Mouse (Mus musculus) MEL (cell line): ENCODE measurements around the gene Plcg1. TPM values are rescaled to one million over a fixed set of nuclear protein-coding genes. Genes with fewer than 3 reads are reported as not detected.

Experiments
- DNase-seq: peaks from one replicate; pipeline ENCODE4 v3.0.0; 2011; ENCODE audit warnings: low read depth, low spot score
- H3K27ac ChIP-seq: 2 replicates; pipeline ENCODE4 v1.5.1; 2012; ENCODE audit warnings: low read depth, mild to moderate bottlenecking, control low read depth, low read length, moderate library complexity; ENCODE audit not compliant: control insufficient read depth
- H3K27me3 ChIP-seq, 2 experiments: fragments of 150-350 bp in 1 of 2; sonication (generic) in 1 of 2; 2 replicates each; pipeline ENCODE4 v1.6.1; 2012; ENCODE audit warnings: low read length in 2 of 2, mild to moderate bottlenecking in 2 of 2, improper control_type of control experiment in 1 of 2, moderate library complexity in 1 of 2; ENCODE audit not compliant: insufficient read depth in 2 of 2, control insufficient read depth in 1 of 2
- H3K36me3 ChIP-seq, 2 experiments: 2 replicates each; pipeline ENCODE4 v1.6.1; 2012 to 2014; ENCODE audit warnings: low read length in 2 of 2, improper control_type of control experiment in 1 of 2, inconsistent platforms in 1 of 2, mild to moderate bottlenecking in 1 of 2; ENCODE audit not compliant: insufficient read depth in 2 of 2, control insufficient read depth in 1 of 2
- H3K4me1 ChIP-seq, 2 experiments: fragments of 150-350 bp in 1 of 2; sonication (generic) in 1 of 2; 2 replicates each; pipeline ENCODE4 v1.6.1; 2012; ENCODE audit warnings: low read length in 2 of 2, improper control_type of control experiment in 1 of 2, mild to moderate bottlenecking in 1 of 2; ENCODE audit not compliant: insufficient read depth in 2 of 2, control insufficient read depth in 1 of 2
- H3K4me3 ChIP-seq, 2 experiments: fragments of 150-350 bp in 1 of 2; sonication (generic) in 1 of 2; 2 replicates each; pipeline ENCODE4 v1.5.1; 2012; ENCODE audit warnings: low read depth in 2 of 2, low read length in 2 of 2, mild to moderate bottlenecking in 2 of 2, moderate library complexity in 2 of 2, control low read depth in 1 of 2, improper control_type of control experiment in 1 of 2; ENCODE audit not compliant: control insufficient read depth in 1 of 2, insufficient read depth in 1 of 2
- H3K79me2 ChIP-seq: 2 replicates; pipeline ENCODE4 v1.6.1; 2012; ENCODE audit warnings: mild to moderate bottlenecking, low read length, moderate library complexity; ENCODE audit not compliant: control insufficient read depth, poor library complexity, insufficient read depth
- H3K9ac ChIP-seq: 2 replicates; pipeline ENCODE4 v1.6.1; 2012; ENCODE audit warnings: low read depth, mild to moderate bottlenecking, control low read depth, low read length, moderate library complexity; ENCODE audit not compliant: control insufficient read depth, poor library complexity, severe bottlenecking
- H3K9me3 ChIP-seq: fragments of 150-350 bp; sonication (generic); replicated peaks from 2 replicates; pipeline ENCODE4 v1.6.1; 2012; ENCODE audit warnings: mild to moderate bottlenecking, low read length, improper control_type of control experiment, moderate library complexity; ENCODE audit not compliant: insufficient read depth
- CHD1 ChIP-seq: IDR thresholded peaks from 2 replicates; pipeline ENCODE4 v1.6.1; 2012; ENCODE audit warnings: low read depth, mild to moderate bottlenecking, inconsistent platforms, low read length, improper control_type of control experiment
- CTCF ChIP-seq, 3 experiments: IDR thresholded peaks in 2 of 3; conservative IDR thresholded peaks in 1 of 3; 2 replicates each; pipeline ENCODE4 v1.5.1; 2011 to 2012; ENCODE audit warnings: low read length in 3 of 3, low read depth in 2 of 3, mild to moderate bottlenecking in 2 of 3, improper control_type of control experiment in 1 of 3, inconsistent platforms in 1 of 3, mixed read lengths in 1 of 3, moderate library complexity in 1 of 3; ENCODE audit not compliant: control insufficient read depth in 1 of 3, insufficient read depth in 1 of 3, poor library complexity in 1 of 3, severe bottlenecking in 1 of 3
- E2F4 ChIP-seq: IDR thresholded peaks from 2 replicates; pipeline ENCODE4 v1.6.1; 2011; ENCODE audit warnings: low read depth, low read length, improper control_type of control experiment, borderline replicate concordance
- MAFK ChIP-seq: IDR thresholded peaks from 2 replicates; pipeline ENCODE4 v1.6.1; 2011; ENCODE audit warnings: low read depth, mild to moderate bottlenecking, low read length, improper control_type of control experiment, borderline replicate concordance
- MAX ChIP-seq: IDR thresholded peaks from 2 replicates; pipeline ENCODE4 v1.6.1; 2011; ENCODE audit warnings: low read length, improper control_type of control experiment
- MAZ ChIP-seq: IDR thresholded peaks from 2 replicates; pipeline ENCODE4 v1.6.1; 2012; ENCODE audit warnings: low read depth, mild to moderate bottlenecking, inconsistent platforms, low read length, improper control_type of control experiment
- MEF2A ChIP-seq: IDR thresholded peaks from 2 replicates; pipeline ENCODE4 v1.6.1; 2014; ENCODE audit warnings: low read depth, mild to moderate bottlenecking, inconsistent platforms, low read length, improper control_type of control experiment; ENCODE audit not compliant: poor library complexity, insufficient replicate concordance, severe bottlenecking; ENCODE audit errors: extremely low read depth
- MXI1 ChIP-seq: IDR thresholded peaks from 2 replicates; pipeline ENCODE4 v1.6.1; 2011; ENCODE audit warnings: mild to moderate bottlenecking, low read depth, low read length, improper control_type of control experiment
- NRF1 ChIP-seq: IDR thresholded peaks from 2 replicates; pipeline ENCODE4 v1.6.1; 2014; ENCODE audit warnings: low read depth, mild to moderate bottlenecking, inconsistent platforms, low read length, improper control_type of control experiment, moderate library complexity; ENCODE audit not compliant: poor library complexity, insufficient read depth, severe bottlenecking
- POLR2A ChIP-seq, 2 experiments: IDR thresholded peaks; 2 replicates each; pipeline ENCODE4 v1.6.1; 2011 to 2012; ENCODE audit warnings: low read length in 2 of 2, mild to moderate bottlenecking in 2 of 2, control low read depth in 1 of 2, improper control_type of control experiment in 1 of 2, low read depth in 1 of 2, moderate library complexity in 1 of 2; ENCODE audit not compliant: control insufficient read depth in 1 of 2, insufficient read depth in 1 of 2, poor library complexity in 1 of 2
- RAD21 ChIP-seq: IDR thresholded peaks from 2 replicates; pipeline ENCODE4 v1.6.1; 2011; ENCODE audit warnings: mild to moderate bottlenecking, low read depth, low read length, improper control_type of control experiment
- RCOR1 ChIP-seq: IDR thresholded peaks from 2 replicates; pipeline ENCODE4 v1.6.1; 2012; ENCODE audit warnings: low read depth, mild to moderate bottlenecking, inconsistent platforms, low read length, improper control_type of control experiment
- TBP ChIP-seq: IDR thresholded peaks from 2 replicates; pipeline ENCODE4 v1.8.0; 2011; ENCODE audit warnings: low read depth, low read length, improper control_type of control experiment
- TCF12 ChIP-seq: IDR thresholded peaks from 2 replicates; pipeline ENCODE4 v1.6.1; 2014; ENCODE audit warnings: low read depth, mild to moderate bottlenecking, inconsistent platforms, low read length, improper control_type of control experiment, moderate library complexity
- USF1 ChIP-seq: IDR thresholded peaks from 2 replicates; pipeline ENCODE4 v1.6.1; 2014; ENCODE audit warnings: low read depth, mild to moderate bottlenecking, inconsistent platforms, low read length, improper control_type of control experiment, moderate library complexity
- polyA plus RNA-seq, 2 experiments: library from polyadenylated mRNA; stranded (reverse) in 1 of 2; unstranded in 1 of 2; fragments of >175 nt in 1 of 2; fragments of >200 nt in 1 of 2; gene quantifications; 2 replicates each; pipeline versions ENCODE4 v1.2.1 to v1.2.4; 2012; ENCODE audit warnings: low replicate concordance in 2 of 2, low read depth in 1 of 2; ENCODE audit not compliant: insufficient read length in 2 of 2, insufficient read depth in 1 of 2, missing spikeins in 1 of 2
- total RNA-seq: library from RNA; depleted of rRNA; stranded (reverse); fragments of 300-350 nt; gene quantifications from 2 replicates; pipeline ENCODE4 v1.2.3, GENCODE M21; 2012

Gene Plcg1
- total and polyA plus RNA-seq, 3 experiments: 15.4 to 27.5 TPM; not detected in 1

- DNase-seq: no peak
These were observed 15.5 kb downstream of the Plcg1 start for GRCm38 (mm10) chr2:160746637-160747036.

DNA sequence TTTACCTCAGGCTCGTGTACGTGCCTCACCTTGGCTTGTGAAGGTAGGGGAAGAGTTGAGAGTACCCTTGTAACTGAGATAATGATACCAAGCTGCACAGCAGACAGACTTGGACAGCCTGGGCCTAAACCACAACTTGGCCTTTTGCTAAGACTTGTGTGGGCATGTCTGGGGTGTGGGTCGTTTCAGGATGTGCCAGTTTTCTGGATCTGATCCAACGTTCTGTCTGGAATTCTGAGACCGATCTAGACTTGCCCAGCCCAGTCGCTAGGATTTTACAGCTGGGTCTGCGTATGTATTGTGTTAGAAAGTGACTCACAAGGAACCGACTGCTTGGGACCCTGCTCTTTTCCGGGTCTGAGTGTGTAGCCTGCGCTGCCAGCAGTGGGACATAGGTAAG, 16.0 kb downstream of the Plcg1 start:
- H3K79me2 ChIP-seq: peaks cover 3% of the 10 kb centered on the region; the same call in 1 of the 2 replicates
- no peak overlapping the region for H3K4me3 ChIP-seq
- TF ChIP-seq POLR2A (IDR thresholded peaks at IDR 0.05; ENCODE audit: control insufficient read depth in 1 of 2, insufficient read depth in 1 of 2, low read depth in 1 of 2, low read length in 2 of 2, poor library complexity in 1 of 2) (no peak), MEF2A (no peak), USF1 (no peak), TCF12 (no peak), CTCF (IDR thresholded peaks at IDR 0.05 in 2 of 3, conservative IDR thresholded peaks at IDR 0.05 in 1 of 3; ENCODE audit: control insufficient read depth in 1 of 3, insufficient read depth in 1 of 3, low read depth in 2 of 3, low read length in 3 of 3, poor library complexity in 1 of 3, severe bottlenecking in 1 of 3) (no peak), MAZ (no peak), RCOR1 (no peak), CHD1 (no peak), NRF1 (no peak), RAD21 (no peak), E2F4 (no peak), MAX (no peak), MXI1 (no peak), MAFK (no peak)
- TF ChIP-seq, all 39 proteins: peak for 0
- H3K27me3 ChIP-seq: no peaks in the 10 kb centered on the region
- no peaks in the 10 kb centered on the region for H3K9me3 ChIP-seq
- no peak overlapping the region for H3K27ac ChIP-seq
- no peak for DNase-seq
- H3K36me3 ChIP-seq: peaks cover 3 to 9% of the 10 kb centered on the region in 2 experiments; a peak in 3 of 4 replicates
- H3K4me1 ChIP-seq: peaks cover 2 to 15% of the 10 kb centered on the region in 2 experiments; a peak in 3 of 4 replicates
- H3K9ac ChIP-seq: no peak overlapping the region

More at GRCm38 (mm10) chr2:160746637-160747036, 15.5 kb downstream of the Plcg1 start:
- Histone ChIP-seq H3K9me3 (no peaks in the 10 kb centered on the region), H3K9ac (no peak overlapping the region), H3K4me3 (no peak overlapping the region), H3K27me3 (no peaks in the 10 kb centered on the region), H3K27ac (no peak overlapping the region), H3K36me3 (peaks cover 3 to 9% of the 10 kb centered on the region in 2 experiments; a peak in 3 of 4 replicates), H3K4me1 (peaks cover 2 to 15% of the 10 kb centered on the region in 2 experiments; a peak in 3 of 4 replicates), H3K79me2 (peaks cover 3% of the 10 kb centered on the region; the same call in 1 of the 2 replicates)
- no peak for TF ChIP-seq TBP
